Mouse (Mus musculus): ENCODE measurements around the gene Shc4.

DNA sequence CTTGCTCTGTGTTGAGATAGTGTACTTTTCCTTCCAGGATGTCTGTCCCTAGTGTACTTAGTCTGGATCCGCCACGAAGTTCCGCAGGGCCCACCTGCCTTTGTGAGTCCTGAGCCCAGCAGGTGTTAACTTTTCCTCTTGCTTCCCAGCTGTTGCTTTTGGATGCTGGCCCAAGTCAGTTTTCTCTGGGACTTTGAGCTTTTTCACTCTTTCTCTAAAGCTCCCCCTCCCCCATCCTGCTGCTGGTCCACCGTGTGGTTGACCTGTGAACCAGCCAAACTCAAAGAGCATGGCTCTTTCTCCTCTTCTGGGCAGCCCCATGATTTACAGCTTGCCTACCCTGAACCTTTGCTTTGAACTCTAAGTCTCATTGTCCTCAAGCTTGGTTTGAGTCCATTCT is 97.4 kb downstream of the Shc4 start:
- TF ChIP-seq USF1 (IDR thresholded peaks at IDR 0.05; ENCODE audit: low read depth) (no peak), TCF12 (IDR thresholded peaks at IDR 0.05; ENCODE audit: insufficient read depth, poor library complexity, severe bottlenecking) (no peak), E2F4 (IDR thresholded peaks at IDR 0.05; ENCODE audit: insufficient read depth) (no peak)

Measured in myocyte (in vitro differentiated cells).